Mouse (Mus musculus): ENCODE measurements around the gene Tuba8. TPM values are rescaled to one million over a fixed set of nuclear protein-coding genes. Genes with fewer than 3 reads are reported as not detected.

The Tuba8 gene
- polyA plus RNA-seq, 1 experiment from 2014 or later = 0.49 TPM

- 5% methylated on average over 35 of the region's 35 CpGs for WGBS
- H3K4me2 ChIP-seq (replicated peaks) = peak within 1 kb of the TSS; percentile 70
- peak within 1 kb of the TSS; percentile 44; the same call in 1 of the 2 replicates for H3K27ac ChIP-seq
These were observed 34.9 kb downstream of the Tuba8 start, which contains the start of gene Usp18 for GRCm38 (mm10) chr6:121245127-121246036. TSS of gene Usp18 (plus strand) at chr6:121245906.

DNA sequence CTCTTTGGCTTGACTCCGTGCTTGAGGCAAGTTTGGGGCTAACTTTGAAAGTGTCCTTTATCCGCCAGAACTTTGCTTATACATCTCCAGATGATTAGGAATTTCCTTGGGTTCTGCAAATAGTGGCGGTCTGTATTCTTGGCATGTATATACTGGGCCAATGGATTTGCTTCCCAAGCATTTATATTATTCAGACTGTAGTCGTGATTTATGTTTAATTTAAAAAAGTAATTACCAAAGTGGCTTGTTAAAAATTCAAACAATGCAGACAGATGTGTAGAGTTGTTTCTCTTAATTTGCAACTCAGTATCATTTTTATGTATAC lies 35.5 kb downstream of the Tuba8 start:
- H3K9ac ChIP-seq = peak overlapping the region; percentile 47
- H3K9me3 ChIP-seq = no peaks in the 10 kb centered on the region
- 4% methylated on average over 4 of the region's 4 CpGs for WGBS
- H3K4me3 ChIP-seq (replicated peaks) = peak overlapping the region; percentile 64
- ATAC-seq = no peak; the same call in 1 of the 2 replicates
- H3K4me1 ChIP-seq (replicated peaks) = 0 out of 2 replicates have a peak, but pooled peaks cover 6% of the 10 kb centered on the region
- no peak overlapping the region for H3K27ac ChIP-seq
- H3K36me3 ChIP-seq = no peaks in the 10 kb centered on the region
- H3K27me3 ChIP-seq (replicated peaks) = no peaks in the 10 kb centered on the region
- H3K4me2 ChIP-seq (replicated peaks) = peak overlapping the region; percentile 70

More at GRCm38 (mm10) chr6:121245127-121246036, 34.9 kb downstream of the Tuba8 start, which contains the start of gene Usp18:
- Histone ChIP-seq H3K27me3 (replicated peaks) (no peaks in the 10 kb centered on the region), H3K4me3 (replicated peaks) (peak within 1 kb of the TSS; percentile 64), H3K4me1 (replicated peaks) (0 out of 2 replicates have a peak, but pooled peaks cover 6% of the 10 kb centered on the region), H3K36me3 (no peaks in the 10 kb centered on the region), H3K9me3 (no peaks in the 10 kb centered on the region), H3K9ac (peak within 1 kb of the TSS; percentile 47)
- peak; percentile 97 for ATAC-seq

DNA sequence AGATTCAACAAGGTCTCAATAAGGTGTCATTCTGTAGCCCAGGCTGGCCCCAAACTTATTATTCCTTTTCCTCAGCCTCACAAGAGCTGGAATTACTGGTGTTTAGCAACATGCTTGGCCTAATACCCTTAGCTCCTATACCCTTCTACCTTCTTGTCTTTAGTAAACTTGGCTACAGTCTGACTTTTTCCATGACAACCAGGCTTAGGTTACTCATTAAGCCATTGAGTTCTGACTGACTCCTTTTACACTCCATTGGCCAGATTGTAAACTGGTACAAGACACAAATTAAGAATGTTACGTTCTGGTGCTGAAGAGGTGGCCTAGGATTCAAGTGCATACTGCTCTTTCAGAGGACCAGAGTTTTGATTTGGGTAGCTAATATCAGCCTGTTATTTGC lies 39.9 kb downstream of the Tuba8 start:
- Histone ChIP-seq H3K9ac (no peak overlapping the region), H3K9me3 (no peaks in the 10 kb centered on the region), H3K27ac (no peak overlapping the region), H3K4me1 (replicated peaks) (0 out of 2 replicates have a peak, but pooled peaks cover 2% of the 10 kb centered on the region), H3K4me3 (replicated peaks) (no peak overlapping the region), H3K4me2 (replicated peaks) (no peak overlapping the region), H3K36me3 (no peaks in the 10 kb centered on the region), H3K27me3 (replicated peaks) (no peaks in the 10 kb centered on the region)
- WGBS = 65% methylated on average over 1 of the region's 1 CpGs
- no peak for ATAC-seq

GRCm38 (mm10) chr6:121251256-121251655 lies 40.8 kb downstream of the Tuba8 start:
- Histone ChIP-seq H3K27me3 (replicated peaks) (no peaks in the 10 kb centered on the region), H3K4me3 (replicated peaks) (no peak overlapping the region), H3K4me1 (replicated peaks) (0 out of 2 replicates have a peak, but pooled peaks cover 2% of the 10 kb centered on the region), H3K9me3 (no peaks in the 10 kb centered on the region), H3K27ac (no peak overlapping the region), H3K36me3 (no peaks in the 10 kb centered on the region), H3K9ac (no peak overlapping the region), H3K4me2 (replicated peaks) (no peak overlapping the region)
- ATAC-seq = no peak
- WGBS = 73% methylated on average over 5 of the region's 5 CpGs

GRCm38 (mm10) chr6:121260548-121260947 lies 50.1 kb downstream of the Tuba8 start:
- no peak overlapping the region for H3K4me2 ChIP-seq (replicated peaks)
- ATAC-seq = no peak
- WGBS = 34% methylated on average over 9 of the region's 9 CpGs
- no peak overlapping the region for H3K9ac ChIP-seq
- H3K27ac ChIP-seq = no peak overlapping the region
- no peaks in the 10 kb centered on the region for H3K27me3 ChIP-seq (replicated peaks)
- H3K36me3 ChIP-seq = no peaks in the 10 kb centered on the region
- no peak overlapping the region for H3K4me3 ChIP-seq (replicated peaks)
- H3K9me3 ChIP-seq = no peaks in the 10 kb centered on the region
- no peaks in the 10 kb centered on the region for H3K4me1 ChIP-seq (replicated peaks)

- no peaks in the 10 kb centered on the region for H3K9me3 ChIP-seq
- no peak overlapping the region for H3K27ac ChIP-seq
- no peak overlapping the region for H3K4me2 ChIP-seq (replicated peaks)
- no peaks in the 10 kb centered on the region for H3K27me3 ChIP-seq (replicated peaks)
- no peak overlapping the region for H3K9ac ChIP-seq
- 74% methylated on average over 8 of the region's 8 CpGs for WGBS
- no peak overlapping the region for H3K4me3 ChIP-seq (replicated peaks)
- ATAC-seq = no peak
- H3K36me3 ChIP-seq = no peaks in the 10 kb centered on the region
- no peaks in the 10 kb centered on the region for H3K4me1 ChIP-seq (replicated peaks)
These were observed 50.7 kb downstream of the Tuba8 start for GRCm38 (mm10) chr6:121261233-121261632.

DNA sequence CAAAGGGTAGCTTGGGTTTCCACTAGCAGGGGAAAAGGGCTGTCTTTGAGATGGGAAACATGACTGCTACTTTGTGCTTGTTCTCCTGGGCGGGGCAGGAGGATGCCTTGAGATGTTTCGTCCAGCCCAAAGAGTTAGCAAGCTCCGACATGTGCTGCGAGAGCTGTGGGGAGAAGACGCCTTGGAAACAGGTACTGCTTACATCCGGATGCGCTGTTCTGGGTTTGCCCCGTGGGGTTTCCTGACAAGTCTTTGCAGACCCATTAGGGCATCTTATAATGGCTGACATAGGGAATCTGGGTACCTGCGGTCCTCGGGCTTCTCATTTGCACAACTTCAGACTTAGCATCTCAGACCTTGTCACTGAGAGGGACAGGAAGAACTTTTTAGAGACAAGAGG lies 51.5 kb downstream of the Tuba8 start:
- Histone ChIP-seq H3K9me3 (no peaks in the 10 kb centered on the region), H3K9ac (no peak overlapping the region), H3K36me3 (no peaks in the 10 kb centered on the region), H3K4me3 (replicated peaks) (no peak overlapping the region), H3K27ac (no peak overlapping the region), H3K27me3 (replicated peaks) (no peaks in the 10 kb centered on the region), H3K4me1 (replicated peaks) (no peaks in the 10 kb centered on the region), H3K4me2 (replicated peaks) (no peak overlapping the region)
- WGBS = 92% methylated on average over 10 of the region's 10 CpGs
- ATAC-seq = no peak

DNA sequence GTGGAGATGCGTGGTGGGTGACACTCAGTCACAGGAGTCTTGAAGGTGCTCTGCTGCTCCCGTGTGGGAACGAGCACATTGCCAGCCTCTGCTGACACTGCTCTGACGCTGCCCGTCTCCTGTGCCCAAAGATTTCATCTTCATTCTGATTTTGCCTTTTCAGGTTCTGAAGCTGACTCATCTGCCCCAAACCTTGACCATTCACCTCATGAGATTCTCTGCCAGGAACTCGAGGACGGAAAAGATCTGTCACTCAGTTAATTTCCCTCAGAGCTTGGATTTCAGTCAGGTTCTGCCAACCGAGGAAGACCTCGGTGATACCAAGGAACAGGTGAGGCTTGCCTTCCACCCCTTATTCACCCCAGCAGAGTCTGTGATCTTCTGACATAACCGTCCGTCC lies 52.0 kb downstream of the Tuba8 start:
- Histone ChIP-seq H3K27ac (no peak overlapping the region), H3K36me3 (no peaks in the 10 kb centered on the region), H3K4me2 (replicated peaks) (no peak overlapping the region), H3K27me3 (replicated peaks) (no peaks in the 10 kb centered on the region), H3K4me1 (replicated peaks) (no peaks in the 10 kb centered on the region), H3K9me3 (no peaks in the 10 kb centered on the region), H3K9ac (no peak overlapping the region), H3K4me3 (replicated peaks) (no peak overlapping the region)
- ATAC-seq = no peak
- 91% methylated on average over 11 of the region's 11 CpGs for WGBS

DNA sequence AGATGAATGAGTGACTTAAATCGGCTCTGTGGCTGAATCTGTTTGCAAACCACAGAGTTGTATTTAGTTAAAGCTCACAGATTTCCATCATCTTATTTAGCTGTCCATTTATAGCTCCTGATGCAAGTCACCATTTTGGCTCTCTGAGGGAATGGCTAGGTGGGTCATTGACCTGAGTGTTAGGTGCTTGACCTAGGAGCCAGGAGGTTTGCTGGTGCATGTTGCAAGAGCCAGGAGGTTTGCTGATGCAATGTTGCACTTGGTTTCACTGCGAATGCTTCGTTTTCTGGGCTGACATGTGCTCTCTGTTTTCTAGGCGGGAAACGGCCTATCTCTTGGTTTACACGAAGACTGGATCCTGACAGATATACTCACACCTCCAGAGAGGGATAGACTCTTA lies 59.7 kb downstream of the Tuba8 start:
- H3K9ac ChIP-seq = no peak overlapping the region
- no peaks in the 10 kb centered on the region for H3K9me3 ChIP-seq
- H3K4me3 ChIP-seq (replicated peaks) = no peak overlapping the region
- H3K27ac ChIP-seq = no peak overlapping the region
- no peaks in the 10 kb centered on the region for H3K36me3 ChIP-seq
- H3K4me1 ChIP-seq (replicated peaks) = no peaks in the 10 kb centered on the region
- H3K4me2 ChIP-seq (replicated peaks) = no peak overlapping the region
- 80% methylated on average over 6 of the region's 6 CpGs for WGBS
- H3K27me3 ChIP-seq (replicated peaks) = no peaks in the 10 kb centered on the region
- no peak for ATAC-seq

GRCm38 (mm10) chr6:121271707-121272074 lies 61.2 kb downstream of the Tuba8 start:
- no peaks in the 10 kb centered on the region for H3K9me3 ChIP-seq
- 6% methylated on average over 4 of the region's 4 CpGs for WGBS
- no peak overlapping the region for H3K9ac ChIP-seq
- no peak overlapping the region for H3K27ac ChIP-seq
- peak overlapping the region; percentile 66; the same call in 1 of the 2 replicates for H3K4me2 ChIP-seq (replicated peaks)
- H3K4me3 ChIP-seq (replicated peaks) = no peak overlapping the region
- no peaks in the 10 kb centered on the region for H3K36me3 ChIP-seq
- ATAC-seq = peak; percentile 19; the same call in 1 of the 2 replicates
- H3K4me1 ChIP-seq (replicated peaks) = no peaks in the 10 kb centered on the region
- H3K27me3 ChIP-seq (replicated peaks) = no peaks in the 10 kb centered on the region

DNA sequence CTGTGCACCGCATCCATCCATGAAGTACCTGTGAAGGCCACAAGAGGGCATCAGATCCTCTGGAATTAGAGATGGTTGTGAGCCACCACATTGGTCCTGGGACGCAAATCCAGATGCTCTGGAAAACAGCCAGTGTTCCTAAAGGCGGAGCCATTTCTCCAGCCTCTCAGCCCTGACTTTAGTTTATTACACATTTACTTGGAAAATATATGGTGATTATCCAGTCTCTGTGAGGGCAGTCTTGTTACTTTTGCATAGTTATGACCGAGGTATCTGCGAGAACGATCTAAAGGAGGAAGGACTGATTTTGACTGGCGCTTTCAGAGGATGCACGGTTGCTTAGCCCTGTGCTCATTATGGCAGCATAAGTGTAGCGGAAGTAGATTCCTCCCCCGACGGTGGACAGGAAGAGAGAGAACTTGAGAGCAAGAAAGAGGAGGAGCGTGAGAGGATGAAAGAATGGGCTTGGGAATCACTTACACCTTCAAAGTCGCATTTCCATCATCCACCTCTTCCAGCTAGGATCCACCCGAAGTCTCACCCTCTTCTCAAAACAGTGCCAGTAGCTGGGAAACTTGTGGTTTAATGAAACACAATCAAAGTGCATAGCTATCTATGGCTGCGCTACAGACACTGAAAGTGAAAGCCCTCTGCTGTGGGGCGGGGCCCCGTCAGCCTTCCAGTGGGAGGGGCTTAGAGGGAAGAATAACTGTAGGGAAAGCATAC lies 61.7 kb downstream of the Tuba8 start:
- 8% methylated on average over 17 of the region's 17 CpGs for WGBS
- Histone ChIP-seq H3K36me3 (no peaks in the 10 kb centered on the region), H3K9me3 (no peaks in the 10 kb centered on the region), H3K27ac (peak overlapping the region; percentile 70), H3K9ac (peak overlapping the region; percentile 35; the same call in 1 of the 2 replicates), H3K27me3 (replicated peaks) (no peaks in the 10 kb centered on the region), H3K4me2 (replicated peaks) (peak overlapping the region; percentile 66), H3K4me1 (replicated peaks) (no peaks in the 10 kb centered on the region), H3K4me3 (replicated peaks) (peak overlapping the region; percentile 40)
- ATAC-seq = peak; percentile 92

DNA sequence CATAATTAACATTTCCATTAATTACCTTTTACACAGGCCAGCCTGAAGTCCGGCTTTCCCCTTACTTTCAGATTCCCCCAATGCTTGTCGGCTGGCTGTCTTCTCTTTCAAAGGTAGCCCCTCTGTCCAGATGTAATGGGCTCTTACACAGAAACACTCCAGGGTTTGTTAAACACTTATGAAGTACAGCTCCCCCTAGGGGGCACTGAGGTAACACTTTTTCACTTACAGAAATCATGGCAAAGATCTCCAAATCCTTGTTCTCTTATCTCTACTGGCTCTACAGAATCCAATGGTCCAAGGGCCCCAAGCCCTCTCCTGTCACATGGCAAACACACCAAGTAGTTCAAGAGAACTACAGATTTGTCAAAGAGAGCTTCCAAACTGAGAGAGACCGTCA lies 63.9 kb downstream of the Tuba8 start:
- H3K9ac ChIP-seq = no peak overlapping the region
- no peaks in the 10 kb centered on the region for H3K4me1 ChIP-seq (replicated peaks)
- no peak overlapping the region for H3K4me2 ChIP-seq (replicated peaks)
- no peak overlapping the region for H3K4me3 ChIP-seq (replicated peaks)
- H3K27me3 ChIP-seq (replicated peaks) = no peaks in the 10 kb centered on the region
- no peak overlapping the region for H3K27ac ChIP-seq
- ATAC-seq = no peak
- H3K36me3 ChIP-seq = no peaks in the 10 kb centered on the region
- whole genome bisulfite sequencing = 88% methylated on average over 3 of the region's 3 CpGs
- H3K9me3 ChIP-seq = no peaks in the 10 kb centered on the region
